Mouse (Mus musculus): ENCODE data around the gene Adprm. TPM values are rescaled to one million over a fixed set of nuclear protein-coding genes. Genes with fewer than 3 reads are reported as not detected.
A peak's percentile ranks its signal among the peaks of the same experiment; 100 is the strongest.

Gene Adprm
- polyA plus RNA-seq, 1 experiment: 13.1 TPM

- Histone ChIP-seq H3K36me3 (ENCODE audit: control insufficient read depth, insufficient read depth) (no peaks in the 10 kb centered on the region), H3K79me2 (ENCODE audit: control insufficient read depth, insufficient read depth) (no peaks in the 10 kb centered on the region), H3K4me3 (peak within 1 kb of the TSS; percentile 43), H3ac (ENCODE audit: control insufficient read depth, insufficient read length) (no peak within 1 kb of the TSS), H3K4me2 (ENCODE audit: low read depth) (peak within 1 kb of the TSS; percentile 65), H3K27me3 (ENCODE audit: control insufficient read depth, insufficient read depth, insufficient read length) (no peaks in the 10 kb centered on the region)
- peak; percentile 43 for TF ChIP-seq SRF (IDR thresholded peaks at IDR 0.05; ENCODE audit: control insufficient read depth, insufficient read length, low read depth)
- TF ChIP-seq CEBPB (IDR thresholded peaks at IDR 0.05; ENCODE audit: insufficient read depth, poor library complexity, severe bottlenecking): no peak
- TF ChIP-seq E2F4 (IDR thresholded peaks at IDR 0.05; ENCODE audit: insufficient read depth): no peak
- TF ChIP-seq MYOD1 (IDR thresholded peaks at IDR 0.05; ENCODE audit: control insufficient read depth in 1 of 3, insufficient read length in 2 of 3, low read depth in 2 of 3): no peak
- peak; percentile 74 for TF ChIP-seq POLR2A (IDR thresholded peaks at IDR 0.05; ENCODE audit: insufficient read length, low read depth)
Measured at GRCm38 (mm10) chr11:67078000-67078399, 25.6 kb upstream of the Adprm start, which contains the start of gene Myh3. Gene Myh3 (plus strand): TSS chr11:67078300.

GRCm38 (mm10) chr11:67077435-67077834, 25.0 kb upstream of the Adprm start:
- Histone ChIP-seq H3ac (ENCODE audit: control insufficient read depth, insufficient read length) (no peak overlapping the region), H3K4me2 (ENCODE audit: low read depth) (peak overlapping the region; percentile 65), H3K4me3 (peak overlapping the region; percentile 43), H3K36me3 (ENCODE audit: control insufficient read depth, insufficient read depth) (no peaks in the 10 kb centered on the region), H3K79me2 (ENCODE audit: control insufficient read depth, insufficient read depth) (no peaks in the 10 kb centered on the region), H3K27me3 (ENCODE audit: control insufficient read depth, insufficient read depth, insufficient read length) (no peaks in the 10 kb centered on the region)
- no peak for TF ChIP-seq POLR2AphosphoS2 (IDR thresholded peaks at IDR 0.05; ENCODE audit: insufficient read length, low read depth)
- peak; percentile 93 for TF ChIP-seq TCF12 (IDR thresholded peaks at IDR 0.05; ENCODE audit: insufficient read depth, poor library complexity, severe bottlenecking)
- TF ChIP-seq MAX (IDR thresholded peaks at IDR 0.05; ENCODE audit: low read depth): no peak
- TF ChIP-seq USF1 (IDR thresholded peaks at IDR 0.05; ENCODE audit: low read depth): no peak
- peak; percentile 60 for TF ChIP-seq TCF3 (IDR thresholded peaks at IDR 0.05; ENCODE audit: insufficient read length, low read depth)
- TF ChIP-seq MYOD1 (IDR thresholded peaks at IDR 0.05; ENCODE audit: control insufficient read depth in 1 of 3, insufficient read length in 2 of 3, low read depth in 2 of 3): peak; percentile 44 to 94 (median 74)
- no peak for TF ChIP-seq REST (IDR thresholded peaks at IDR 0.05; ENCODE audit: insufficient read depth, insufficient read length)
- TF ChIP-seq CEBPB (IDR thresholded peaks at IDR 0.05; ENCODE audit: insufficient read depth, poor library complexity, severe bottlenecking): no peak
- peak; percentile 75 to 97 (median 94) for TF ChIP-seq MYOG (IDR thresholded peaks at IDR 0.05; ENCODE audit: control insufficient read depth in 1 of 3, insufficient read depth in 1 of 3, insufficient read length in 2 of 3, low read depth in 2 of 3)
- no peak for TF ChIP-seq SRF (IDR thresholded peaks at IDR 0.05; ENCODE audit: control insufficient read depth, insufficient read length, low read depth)
- TF ChIP-seq POLR2A (IDR thresholded peaks at IDR 0.05; ENCODE audit: insufficient read length, low read depth): no peak
- TF ChIP-seq E2F4 (IDR thresholded peaks at IDR 0.05; ENCODE audit: insufficient read depth): no peak

- H3K27me3 ChIP-seq (ENCODE audit: control insufficient read depth, insufficient read depth, insufficient read length): no peaks in the 10 kb centered on the region
- peak overlapping the region; percentile 65 for H3K4me2 ChIP-seq (ENCODE audit: low read depth)
- TF ChIP-seq CEBPB (IDR thresholded peaks at IDR 0.05; ENCODE audit: insufficient read depth, poor library complexity, severe bottlenecking): peak; percentile 49; the same call in 1 of the 2 replicates
- TF ChIP-seq USF1 (IDR thresholded peaks at IDR 0.05; ENCODE audit: low read depth): no peak
- peak in 1 of 3 experiments; percentile 14 for TF ChIP-seq MYOD1 (IDR thresholded peaks at IDR 0.05; ENCODE audit: control insufficient read depth in 1 of 3, insufficient read length in 2 of 3, low read depth in 2 of 3)
- no peak for TF ChIP-seq REST (IDR thresholded peaks at IDR 0.05; ENCODE audit: insufficient read depth, insufficient read length)
- TF ChIP-seq MYOG (IDR thresholded peaks at IDR 0.05; ENCODE audit: control insufficient read depth in 1 of 3, insufficient read depth in 1 of 3, insufficient read length in 2 of 3, low read depth in 2 of 3): no peak
- TF ChIP-seq TCF3 (IDR thresholded peaks at IDR 0.05; ENCODE audit: insufficient read length, low read depth): no peak
- TF ChIP-seq E2F4 (IDR thresholded peaks at IDR 0.05; ENCODE audit: insufficient read depth): no peak
- H3ac ChIP-seq (ENCODE audit: control insufficient read depth, insufficient read length): no peak overlapping the region
- no peak overlapping the region for H3K4me3 ChIP-seq
- H3K79me2 ChIP-seq (ENCODE audit: control insufficient read depth, insufficient read depth): no peaks in the 10 kb centered on the region
- H3K36me3 ChIP-seq (ENCODE audit: control insufficient read depth, insufficient read depth): no peaks in the 10 kb centered on the region
Measured at GRCm38 (mm10) chr11:67076781-67077180, 24.4 kb upstream of the Adprm start.

- Histone ChIP-seq H3K27me3 (ENCODE audit: control insufficient read depth, insufficient read depth, insufficient read length) (no peaks in the 10 kb centered on the region), H3ac (ENCODE audit: control insufficient read depth, insufficient read length) (no peak overlapping the region), H3K4me3 (no peak overlapping the region), H3K79me2 (ENCODE audit: control insufficient read depth, insufficient read depth) (no peaks in the 10 kb centered on the region), H3K36me3 (ENCODE audit: control insufficient read depth, insufficient read depth) (no peaks in the 10 kb centered on the region), H3K4me2 (ENCODE audit: low read depth) (peak overlapping the region; percentile 8)
- TF ChIP-seq CEBPB (IDR thresholded peaks at IDR 0.05; ENCODE audit: insufficient read depth, poor library complexity, severe bottlenecking) (no peak), MYOG (IDR thresholded peaks at IDR 0.05; ENCODE audit: control insufficient read depth in 1 of 3, insufficient read depth in 1 of 3, insufficient read length in 2 of 3, low read depth in 2 of 3) (peak; percentile 34 to 94 (median 60)), REST (IDR thresholded peaks at IDR 0.05; ENCODE audit: insufficient read depth, insufficient read length) (no peak), POLR2A (IDR thresholded peaks at IDR 0.05; ENCODE audit: insufficient read length, low read depth) (no peak), MYOD1 (IDR thresholded peaks at IDR 0.05; ENCODE audit: control insufficient read depth in 1 of 3, insufficient read length in 2 of 3, low read depth in 2 of 3) (peak in 2 of 3 experiments; percentile 75 to 93), TCF3 (IDR thresholded peaks at IDR 0.05; ENCODE audit: insufficient read length, low read depth) (no peak), E2F4 (IDR thresholded peaks at IDR 0.05; ENCODE audit: insufficient read depth) (no peak), MAX (IDR thresholded peaks at IDR 0.05; ENCODE audit: low read depth) (no peak), SRF (IDR thresholded peaks at IDR 0.05; ENCODE audit: control insufficient read depth, insufficient read length, low read depth) (no peak), POLR2AphosphoS2 (IDR thresholded peaks at IDR 0.05; ENCODE audit: insufficient read length, low read depth) (no peak), USF1 (IDR thresholded peaks at IDR 0.05; ENCODE audit: low read depth) (no peak), TCF12 (IDR thresholded peaks at IDR 0.05; ENCODE audit: insufficient read depth, poor library complexity, severe bottlenecking) (peak; percentile 55)
Measured at GRCm38 (mm10) chr11:67075036-67075435, 22.6 kb upstream of the Adprm start.

GRCm38 (mm10) chr11:67072615-67073130, 20.3 kb upstream of the Adprm start:
- H3K4me2 ChIP-seq (ENCODE audit: low read depth): no peak overlapping the region
- TF ChIP-seq REST (IDR thresholded peaks at IDR 0.05; ENCODE audit: insufficient read depth, insufficient read length): no peak
- no peak for TF ChIP-seq USF1 (IDR thresholded peaks at IDR 0.05; ENCODE audit: low read depth)
- no peak for TF ChIP-seq CEBPB (IDR thresholded peaks at IDR 0.05; ENCODE audit: insufficient read depth, poor library complexity, severe bottlenecking)
- TF ChIP-seq MYOG (IDR thresholded peaks at IDR 0.05; ENCODE audit: control insufficient read depth in 1 of 3, insufficient read depth in 1 of 3, insufficient read length in 2 of 3, low read depth in 2 of 3): no peak
- TF ChIP-seq TCF3 (IDR thresholded peaks at IDR 0.05; ENCODE audit: insufficient read length, low read depth): no peak
- TF ChIP-seq SRF (IDR thresholded peaks at IDR 0.05; ENCODE audit: control insufficient read depth, insufficient read length, low read depth): no peak
- no peak for TF ChIP-seq MAX (IDR thresholded peaks at IDR 0.05; ENCODE audit: low read depth)
- no peak for TF ChIP-seq MYOD1 (IDR thresholded peaks at IDR 0.05; ENCODE audit: control insufficient read depth in 1 of 3, insufficient read length in 2 of 3, low read depth in 2 of 3)
- no peak for TF ChIP-seq POLR2A (IDR thresholded peaks at IDR 0.05; ENCODE audit: insufficient read length, low read depth)
- no peak for TF ChIP-seq E2F4 (IDR thresholded peaks at IDR 0.05; ENCODE audit: insufficient read depth)
- no peak for TF ChIP-seq TCF12 (IDR thresholded peaks at IDR 0.05; ENCODE audit: insufficient read depth, poor library complexity, severe bottlenecking)

More at GRCm38 (mm10) chr11:67072615-67073130, 20.3 kb upstream of the Adprm start:
- no peaks in the 10 kb centered on the region for H3K36me3 ChIP-seq (ENCODE audit: control insufficient read depth, insufficient read depth)
- no peaks in the 10 kb centered on the region for H3K79me2 ChIP-seq (ENCODE audit: control insufficient read depth, insufficient read depth)
- no peaks in the 10 kb centered on the region for H3K27me3 ChIP-seq (ENCODE audit: control insufficient read depth, insufficient read depth, insufficient read length)
- H3K4me3 ChIP-seq: no peak overlapping the region
- no peak overlapping the region for H3ac ChIP-seq (ENCODE audit: control insufficient read depth, insufficient read length)

Measured in myocyte (in vitro differentiated cells).